Comparison of ENCODE assay signal across 9 mouse cellular contexts in genomic region chr1:179231777-179232661, GRCm38 (mm10).
DNase-seq lines count a peak whose midpoint lies in the region; ATAC-seq and TF ChIP-seq lines count a peak whose summit lies in the region.
"Had no signal": no experiment of that assay in that cellular context is flagged by ENCODE, and none has a peak within 500 bp of the region (broad histone marks: within the 10 kb centered on the region; RNA-seq: fewer than 3 reads in every experiment).

No protein-coding gene starts in this region.

- no peaks in the 10 kb centered on the region for H3K79me2 ChIP-seq in MEL (ENCODE audit: control insufficient read depth, insufficient read depth, low read length, poor library complexity)

- no peak overlapping the region for H3K9ac ChIP-seq in MEL (ENCODE audit: control insufficient read depth, low read depth, low read length, poor library complexity, severe bottlenecking)
- no peak overlapping the region for H3K9ac ChIP-seq in forebrain, embryonic 13.5 days

- no peaks in the 10 kb centered on the region for H3K27me3 ChIP-seq in MEL (ENCODE audit: control insufficient read depth in 1 of 2, insufficient read depth in 2 of 2, low read length in 2 of 2)
- H3K27me3 ChIP-seq in forebrain, embryonic 13.5 days: no peaks in the 10 kb centered on the region; the same call in 1 of the 2 replicates

- no peak overlapping the region for H3K4me2 ChIP-seq in forebrain, embryonic 13.5 days

- 34% methylated on average over 13 of the region's 13 CpGs for WGBS in forebrain, embryonic 13.5 days
- WGBS in lung, adult 2 months: 44% methylated on average over 13 of the region's 13 CpGs

- TF ChIP-seq EP300 in MEL (IDR thresholded peaks at IDR 0.05; ENCODE audit: low read depth in 1 of 2, low read length in 2 of 2): peak in 1 of 2 experiments; percentile 33; a peak in 1 of 4 replicates

- no peaks in the 10 kb centered on the region for H3K9me3 ChIP-seq in MEL (replicated peaks; ENCODE audit: insufficient read depth, low read length)
- no peaks in the 10 kb centered on the region for H3K9me3 ChIP-seq in forebrain, embryonic 13.5 days (replicated peaks)

- peak; percentile 89 for DNase-seq in MEL (ENCODE audit: low read depth, low spot score)
- DNase-seq in c-Kit-positive CD71-positive TER-119-positive erythroid progenitor cells, embryonic 14.5 days (ENCODE audit: low spot score): peak; percentile 50
- peak; percentile 71 to 79 for DNase-seq in heart, postnatal 10 days
- DNase-seq in kidney, postnatal 4 days: peak; percentile 86 to 87
- peak; percentile 54 for DNase-seq in lung, adult 2 months
- peak; percentile 35 for DNase-seq in ovary, adult 18-20 months (ENCODE audit: low spot score)
- DNase-seq in thymus, postnatal 0 days (ENCODE audit: low spot score): peak; percentile 69

- TF ChIP-seq CTCF in MEL (IDR thresholded peaks at IDR 0.05 in 2 of 3, conservative IDR thresholded peaks at IDR 0.05 in 1 of 3; ENCODE audit: control insufficient read depth in 1 of 3, insufficient read depth in 1 of 3, low read depth in 2 of 3, low read length in 3 of 3, poor library complexity in 1 of 3, severe bottlenecking in 1 of 3): peak; percentile 73 to 92 (median 84)
- TF ChIP-seq CTCF in lung, adult 2 months (IDR thresholded peaks at IDR 0.05; ENCODE audit: insufficient read depth, low read length): peak; percentile 71

- 0 out of 4 replicates have a peak, but pooled peaks cover 0 to 2% of the 10 kb centered on the region in 2 experiments for H3K36me3 ChIP-seq in MEL (ENCODE audit: control insufficient read depth in 1 of 2, insufficient read depth in 2 of 2, low read length in 2 of 2)
- H3K36me3 ChIP-seq in forebrain, embryonic 13.5 days (ENCODE audit: poor library complexity, severe bottlenecking): no peaks in the 10 kb centered on the region

- no peak overlapping the region for H3K4me3 ChIP-seq in MEL (ENCODE audit: control insufficient read depth in 1 of 2, insufficient read depth in 1 of 2, low read depth in 2 of 2, low read length in 2 of 2)
- H3K4me3 ChIP-seq in forebrain, embryonic 13.5 days: no peak overlapping the region
- no peak overlapping the region for H3K4me3 ChIP-seq in lung, adult 2 months (replicated peaks; ENCODE audit: extremely low read depth, low read depth, low read length)
- H3K4me3 ChIP-seq: myocyte had no signal

- ATAC-seq in forebrain, embryonic 13.5 days: peak; percentile 91

- TF ChIP-seq RAD21 in MEL (IDR thresholded peaks at IDR 0.05; ENCODE audit: low read depth, low read length): peak; percentile 70

- H3K27ac ChIP-seq in MEL (ENCODE audit: control insufficient read depth, low read depth, low read length): no peak overlapping the region
- H3K27ac ChIP-seq in forebrain, embryonic 13.5 days: 0 out of 2 replicates have a peak overlapping the region, but pooled peaks have one; percentile 35

- H3K4me1 ChIP-seq in MEL (ENCODE audit: control insufficient read depth in 1 of 2, insufficient read depth in 2 of 2, low read length in 2 of 2): peaks cover 0 to 7% of the 10 kb centered on the region in 2 experiments; a peak in 2 of 4 replicates
- peaks cover 4% of the 10 kb centered on the region for H3K4me1 ChIP-seq in forebrain, embryonic 13.5 days
- H3K4me1 ChIP-seq in lung, adult 2 months (ENCODE audit: control insufficient read depth, insufficient read depth, low read length): no peaks in the 10 kb centered on the region

- no peak for TF ChIP-seq POLR2A in MEL (IDR thresholded peaks at IDR 0.05; ENCODE audit: control insufficient read depth in 1 of 2, insufficient read depth in 1 of 2, low read depth in 1 of 2, low read length in 2 of 2, poor library complexity in 1 of 2)
- no peak for TF ChIP-seq POLR2A in lung, adult 2 months (IDR thresholded peaks at IDR 0.05; ENCODE audit: borderline replicate concordance, extremely low read depth, low read depth, low read length)

- intact Hi-C loops in heart, postnatal 10 days (cut with DNase I): loop anchor here (2.0 to 5.0 kb wide), 3 partner anchors 80 to 705 kb away; no protein-coding TSS in a partner anchor

TF ChIP-seq in MEL, 35 proteins besides CTCF, POLR2A, EP300 and RAD21:
- TF ChIP-seq SIN3A (IDR thresholded peaks at IDR 0.05; ENCODE audit: low read length): no peak
- TF ChIP-seq CHD1 (IDR thresholded peaks at IDR 0.05; ENCODE audit: low read depth, low read length): no peak
- no peak for TF ChIP-seq USF1 (IDR thresholded peaks at IDR 0.05; ENCODE audit: low read depth, low read length)
- TF ChIP-seq JUND (IDR thresholded peaks at IDR 0.05; ENCODE audit: low read depth, low read length): no peak
- no peak for TF ChIP-seq POLR2AphosphoS2 (IDR thresholded peaks at IDR 0.05; ENCODE audit: low read length)
- no peak for TF ChIP-seq MYC (IDR thresholded peaks at IDR 0.05; ENCODE audit: low read depth, low read length)
- TF ChIP-seq ETS1 (IDR thresholded peaks at IDR 0.05; ENCODE audit: low read depth, low read length): no peak
- TF ChIP-seq MAZ (IDR thresholded peaks at IDR 0.05; ENCODE audit: low read depth, low read length): no peak
- TF ChIP-seq ELF1 (IDR thresholded peaks at IDR 0.05; ENCODE audit: low read depth, low read length): peak; percentile 88
- TF ChIP-seq MYB (IDR thresholded peaks at IDR 0.05; ENCODE audit: low read depth, low read length): no peak
- TF ChIP-seq MAX (IDR thresholded peaks at IDR 0.05; ENCODE audit: low read length): no peak
- TF ChIP-seq GATA1 (IDR thresholded peaks at IDR 0.05; ENCODE audit: low read depth, low read length): peak; percentile 46; the same call in 1 of the 2 replicates
- no peak for TF ChIP-seq UBTF (IDR thresholded peaks at IDR 0.05; ENCODE audit: borderline replicate concordance, insufficient read depth, low read depth, low read length)
- TF ChIP-seq NRF1 (IDR thresholded peaks at IDR 0.05; ENCODE audit: insufficient read depth, low read depth, low read length, poor library complexity, severe bottlenecking): no peak
- TF ChIP-seq SMC3 (IDR thresholded peaks at IDR 0.05; ENCODE audit: low read depth, low read length): peak; percentile 81
- TF ChIP-seq TBP (IDR thresholded peaks at IDR 0.05; ENCODE audit: low read depth, low read length): no peak
- no peak for TF ChIP-seq MXI1 (IDR thresholded peaks at IDR 0.05; ENCODE audit: low read depth, low read length)
- no peak for TF ChIP-seq HCFC1 (IDR thresholded peaks at IDR 0.05; ENCODE audit: low read depth, low read length)
- TF ChIP-seq KAT2A (conservative IDR thresholded peaks at IDR 0.05; ENCODE audit: low read depth, low read length): no peak
- no peak for TF ChIP-seq RCOR1 (IDR thresholded peaks at IDR 0.05; ENCODE audit: low read depth, low read length)
- TF ChIP-seq ZC3H11A (IDR thresholded peaks at IDR 0.05; ENCODE audit: low read depth, low read length): peak; percentile 56
- no peak for TF ChIP-seq MEF2A (IDR thresholded peaks at IDR 0.05; ENCODE audit: extremely low read depth, insufficient replicate concordance, low read depth, low read length, poor library complexity, severe bottlenecking)
- TF ChIP-seq NELFE (IDR thresholded peaks at IDR 0.05; ENCODE audit: low read depth, low read length): no peak
- TF ChIP-seq POLR2AphosphoS5 (IDR thresholded peaks at IDR 0.05; ENCODE audit: borderline replicate concordance, low read depth, low read length): no peak
- no peak for TF ChIP-seq BHLHE40 (IDR thresholded peaks at IDR 0.05; ENCODE audit: borderline replicate concordance, low read depth, low read length)
- peak; percentile 63 for TF ChIP-seq ZNF384 (IDR thresholded peaks at IDR 0.05; ENCODE audit: low read depth, low read length)
- no peak for TF ChIP-seq USF2 (IDR thresholded peaks at IDR 0.05; ENCODE audit: borderline replicate concordance in 1 of 2, insufficient read depth in 1 of 2, low read depth in 1 of 2, low read length in 2 of 2)
- TF ChIP-seq CHD2 (IDR thresholded peaks at IDR 0.05; ENCODE audit: low read length): no peak
- no peak for TF ChIP-seq ZMIZ1 (IDR thresholded peaks at IDR 0.05; ENCODE audit: low read depth, low read length)
- TF ChIP-seq MAFK (IDR thresholded peaks at IDR 0.05; ENCODE audit: borderline replicate concordance, low read depth, low read length): no peak
TF ChIP-seq in MEL: peak in this region for 5.

Comparison
In these comparisons a context has a peak if more than half of its experiments do, and no peak if none do; other contexts are left out.
1. DNase-seq: peak in every context shown above with its lines; median percentile 89 in MEL; 86 in kidney, postnatal 4 days; 75 in heart, postnatal 10 days; 69 in thymus, postnatal 0 days; 54 in lung, adult 2 months; 50 in c-Kit-positive CD71-positive TER-119-positive erythroid progenitor cells, embryonic 14.5 days; 35 in ovary, adult 18-20 months.